Mouse (Mus musculus) T-helper 1 cell (primary cell): ENCODE measurements around the gene Smarcc2.
"Not testable (repeated sequence)": the region's sequence is repeated elsewhere in the genome, so short reads cannot be mapped to it uniquely, and the experiment has no call there.

ENCODE experiments used
- in situ Hi-C: fragments of 300-600 bp; cut with MboI, MseI; formaldehyde crosslinking; loops from one replicate; pipeline ENCODE4 v1.15.1; 2025; ENCODE audit warnings: high pct_unique_total_duplicates

Smarcc2 gene

GRCm38 (mm10) chr10:128492633-128493311 is 33.7 kb downstream of the Smarcc2 start:
- in situ Hi-C loops, result no loop called here

DNA sequence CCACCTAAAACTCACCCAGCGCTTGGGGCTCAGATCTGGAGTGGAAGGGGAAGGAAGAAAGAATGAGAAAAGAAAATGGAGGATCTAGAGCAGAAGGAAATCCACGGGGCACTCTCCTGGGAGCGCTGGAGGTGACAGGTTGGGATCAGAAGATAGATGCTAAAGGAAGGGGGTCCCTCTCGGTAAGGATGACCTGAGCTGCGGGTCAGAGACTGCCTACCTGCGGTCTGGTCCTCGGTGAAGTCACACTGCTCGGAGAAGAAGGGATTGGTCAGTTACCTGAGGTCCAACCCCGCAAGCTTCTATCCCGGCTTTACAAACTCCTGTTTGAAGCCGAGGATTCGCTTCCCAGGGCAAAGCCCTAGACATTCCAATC is 34.3 kb downstream of the Smarcc2 start:
- in situ Hi-C loops, result no loop called here

DNA sequence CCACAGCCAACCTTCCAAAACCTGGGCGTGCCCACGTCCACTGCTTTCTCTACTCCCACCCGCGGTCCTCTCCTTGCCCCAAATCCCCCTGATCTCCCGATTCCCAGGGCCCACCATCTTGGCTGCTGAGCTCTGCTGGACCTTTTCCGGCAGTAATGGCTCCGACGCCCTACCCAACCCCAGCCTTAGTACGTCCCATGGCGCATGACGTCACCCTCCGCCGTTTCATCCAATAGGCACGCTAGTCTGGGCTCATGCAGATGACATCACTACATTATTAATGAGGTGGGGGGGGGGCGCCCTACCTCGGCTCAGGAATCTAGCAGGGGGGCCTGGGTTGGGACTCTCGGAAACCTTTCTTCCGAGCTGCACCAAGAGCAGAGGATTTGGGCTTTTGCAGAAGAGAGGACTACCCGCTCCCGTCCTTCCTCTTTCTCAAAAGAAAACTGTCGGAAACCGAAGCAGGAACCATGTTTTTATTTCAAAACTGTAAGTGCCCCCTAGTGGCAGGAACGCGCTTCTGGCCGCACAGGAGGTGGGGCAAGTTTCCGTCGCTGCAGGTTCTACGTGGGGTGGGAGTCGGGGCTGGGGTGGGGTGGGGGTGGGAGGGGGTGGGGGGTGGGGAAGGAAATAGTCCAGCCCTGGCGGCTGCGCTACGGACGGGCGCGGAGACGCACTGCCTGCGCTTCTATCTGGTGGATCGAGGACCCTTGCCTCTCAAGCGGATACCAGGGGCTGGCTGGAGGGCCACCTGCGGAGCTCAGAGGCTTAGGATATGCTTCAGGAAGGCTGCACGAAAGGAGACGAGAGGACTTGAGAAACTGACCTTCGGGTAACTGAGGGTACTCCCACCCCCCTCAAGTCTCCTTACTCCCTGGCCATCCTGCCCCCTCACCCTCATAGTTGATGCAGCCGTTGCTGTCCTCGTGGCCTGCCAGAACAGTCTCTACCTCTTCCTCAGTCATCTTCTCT is 34.9 kb downstream of the Smarcc2 start, which contains the start of gene Myl6:
TSS of gene Myl6 (minus strand) at position 451 of the 972 bp plus-strand sequence.
- in situ Hi-C loops, result no loop called here

DNA sequence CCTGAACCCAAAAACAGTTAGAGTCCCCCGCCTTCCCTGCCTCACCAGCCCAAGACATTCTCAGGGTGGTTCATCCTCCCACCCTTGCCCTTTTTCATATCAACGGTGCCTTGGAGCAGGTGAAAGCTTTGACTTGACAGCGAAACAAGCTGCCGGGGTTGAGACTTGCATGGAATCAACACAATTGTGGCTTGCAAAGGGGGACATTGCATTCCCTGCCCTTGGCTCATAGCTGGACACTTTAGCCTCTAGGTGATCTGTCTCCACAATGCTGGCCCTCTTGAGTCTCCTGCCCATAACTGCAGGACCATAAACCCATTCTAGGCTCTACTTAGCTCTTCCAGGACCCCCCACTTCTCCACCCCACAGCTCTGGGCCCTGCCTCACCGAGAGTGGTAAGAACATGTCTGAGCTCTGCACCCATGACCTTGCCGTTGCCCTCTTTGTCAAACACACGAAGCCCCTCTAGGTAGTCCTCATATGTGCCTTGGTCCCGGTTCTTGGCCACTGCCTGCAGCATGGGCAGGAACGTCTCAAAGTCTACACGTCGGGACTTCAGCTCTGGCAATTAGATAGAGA is 35.7 kb downstream of the Smarcc2 start:
- in situ Hi-C loops, result no loop called here

- in situ Hi-C loops, result no loop called here
Observed at GRCm38 (mm10) chr10:128495270-128495669, 36.2 kb downstream of the Smarcc2 start.

GRCm38 (mm10) chr10:128495903-128496302 is 36.9 kb downstream of the Smarcc2 start:
- in situ Hi-C loops, result no loop called here

DNA sequence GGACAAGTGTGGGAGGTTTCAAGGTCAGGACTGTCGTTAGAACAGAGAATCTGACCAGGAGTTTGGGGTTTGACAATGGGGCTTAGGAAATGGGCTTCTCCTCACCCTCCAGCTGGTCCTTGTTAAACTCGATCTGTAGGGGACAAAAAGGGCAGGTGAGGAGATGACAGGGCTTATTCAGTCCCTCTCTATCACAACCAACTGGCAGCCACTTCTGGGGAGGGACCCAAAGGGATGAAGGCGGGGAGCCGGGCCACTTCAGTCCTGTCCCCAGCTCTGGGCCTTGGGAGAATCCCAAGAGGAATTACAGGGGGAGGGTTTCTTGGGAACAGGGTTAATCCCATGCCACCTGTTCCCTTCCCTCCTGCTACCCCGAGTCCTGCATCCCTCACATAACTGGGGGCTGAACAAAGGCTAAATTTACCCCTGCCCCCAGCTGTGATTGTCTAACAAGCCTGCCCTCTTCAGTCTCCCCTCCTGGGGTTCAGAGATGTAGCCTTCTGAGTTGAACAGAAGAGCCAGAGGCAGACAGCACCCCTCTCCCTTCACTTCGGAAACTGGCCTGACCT is 37.5 kb downstream of the Smarcc2 start:
- in situ Hi-C loops, result no loop called here

DNA sequence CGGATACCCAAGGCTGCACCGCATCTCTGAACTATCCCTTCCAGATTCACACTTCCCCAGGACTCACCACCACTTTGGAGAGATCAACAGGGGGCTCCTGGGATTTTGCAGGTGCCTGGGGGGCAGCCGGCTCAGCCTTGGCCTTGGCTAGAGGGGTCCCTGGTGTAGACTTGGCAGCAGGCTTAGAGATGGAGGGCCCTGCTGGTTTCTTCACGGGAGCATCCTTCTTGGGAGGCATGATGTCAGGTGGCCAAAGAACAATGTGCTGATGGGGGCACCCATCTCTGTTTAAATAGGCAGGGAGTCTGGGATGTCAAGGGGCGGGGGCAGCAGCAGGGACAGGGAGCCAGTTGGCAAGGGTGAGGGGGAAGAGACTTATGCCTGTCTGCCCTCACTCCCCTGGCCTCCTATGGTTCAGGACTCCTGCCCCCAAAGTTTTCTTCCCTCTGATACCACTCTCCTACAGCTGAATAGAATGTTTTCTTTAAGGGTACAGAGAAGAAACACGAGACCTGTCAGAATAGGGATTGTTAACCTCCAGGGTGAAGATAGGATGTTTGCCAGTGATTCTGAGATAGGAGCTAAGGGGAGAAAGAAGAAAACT is 38.2 kb downstream of the Smarcc2 start:
- in situ Hi-C loops, result no loop called here

- in situ Hi-C loops, result no loop called here
Observed at GRCm38 (mm10) chr10:128498590-128498989, 39.5 kb downstream of the Smarcc2 start, which contains the start of gene Myl6b. Gene Myl6b, minus strand, starts transcription at chr10:128498685.

GRCm38 (mm10) chr10:128499116-128499671 is 40.1 kb downstream of the Smarcc2 start:
- in situ Hi-C loops, result no loop called here

DNA sequence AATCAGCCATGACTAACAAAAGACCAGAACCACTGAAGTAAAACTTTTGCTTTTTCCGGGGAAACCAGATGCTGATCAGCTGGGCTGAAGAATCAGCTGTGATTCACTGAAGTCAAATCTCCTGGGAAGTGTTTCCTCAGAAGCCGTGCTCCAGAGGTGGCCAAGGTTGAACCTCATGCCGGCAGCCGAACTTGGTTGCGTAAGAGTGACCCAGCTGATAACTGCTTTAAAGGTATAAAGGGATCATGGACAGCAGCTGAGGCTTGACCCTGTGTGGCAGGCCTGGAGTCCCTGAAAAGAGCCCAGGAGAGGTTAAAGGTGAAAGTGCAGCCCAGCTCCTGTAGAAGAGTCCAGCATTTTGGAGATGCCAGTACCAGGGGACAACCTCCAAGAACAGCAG is 43.3 kb downstream of the Smarcc2 start:
- in situ Hi-C loops, result no loop called here

GRCm38 (mm10) chr10:128503532-128503931 is 44.5 kb downstream of the Smarcc2 start:
- in situ Hi-C loops, result no loop called here

DNA sequence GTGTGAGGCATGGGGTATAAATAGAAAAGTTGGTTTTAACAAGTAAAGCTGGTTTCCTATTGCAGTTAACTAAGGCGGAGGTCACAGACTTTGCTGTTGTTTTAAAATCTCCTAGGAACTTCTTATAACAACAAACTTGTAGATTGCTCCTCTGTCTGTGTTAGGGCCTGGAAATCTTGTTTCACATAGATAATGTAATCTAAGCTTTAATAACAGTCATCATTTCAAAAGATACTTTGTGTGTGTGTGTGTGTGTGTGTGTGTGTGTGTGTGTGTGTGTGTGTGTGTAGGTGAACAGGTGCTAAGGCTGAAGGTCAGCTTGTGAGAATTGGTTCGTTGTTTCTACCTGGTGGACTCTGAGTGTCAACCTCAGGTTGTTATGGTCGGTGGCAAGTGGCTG is 45.0 kb downstream of the Smarcc2 start:
- in situ Hi-C loops, result no loop called here

GRCm38 (mm10) chr10:128504641-128505370 is 45.8 kb downstream of the Smarcc2 start:
- in situ Hi-C loops, result no loop called here

DNA sequence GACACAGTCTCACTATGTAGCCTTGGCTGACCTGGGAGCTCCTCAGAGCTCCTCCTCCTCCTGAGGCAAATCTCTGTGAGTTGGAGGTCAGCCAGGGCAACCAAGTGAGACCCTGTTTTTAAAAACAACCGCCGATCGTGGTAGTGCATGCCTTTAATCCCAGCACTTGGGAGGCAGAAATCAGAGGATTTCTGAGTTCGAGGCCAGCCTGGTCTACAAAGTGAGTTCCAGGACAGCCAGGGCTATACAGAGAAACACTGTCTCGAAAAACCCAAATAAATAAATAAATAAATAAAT is 46.3 kb downstream of the Smarcc2 start:
- in situ Hi-C loops, result not testable (repeated sequence)

GRCm38 (mm10) chr10:128505974-128506373 is 46.9 kb downstream of the Smarcc2 start:
- in situ Hi-C loops, result no loop called here

- in situ Hi-C loops, result no loop called here
Observed at GRCm38 (mm10) chr10:128508260-128508659, 49.2 kb downstream of the Smarcc2 start.

GRCm38 (mm10) chr10:128509203-128509602 is 50.2 kb downstream of the Smarcc2 start:
- in situ Hi-C loops, result no loop called here

- in situ Hi-C loops, result no loop called here
Observed at GRCm38 (mm10) chr10:128509831-128510230, 50.8 kb downstream of the Smarcc2 start.

- in situ Hi-C loops, result no loop called here
Observed at GRCm38 (mm10) chr10:128510301-128510700, 51.3 kb downstream of the Smarcc2 start.

- in situ Hi-C loops, result no loop called here
Observed at GRCm38 (mm10) chr10:128511189-128511588, 52.1 kb downstream of the Smarcc2 start.
